Mouse (Mus musculus) T-helper 2 cell (primary cell): ENCODE results near the gene Mak.

Experiments
- in situ Hi-C: fragments of 300-600 bp; cut with MboI, MseI; formaldehyde crosslinking; loops from one replicate; pipeline ENCODE4 v1.15.1; 2025; ENCODE audit warnings: high pct_unique_total_duplicates

Mak gene

DNA sequence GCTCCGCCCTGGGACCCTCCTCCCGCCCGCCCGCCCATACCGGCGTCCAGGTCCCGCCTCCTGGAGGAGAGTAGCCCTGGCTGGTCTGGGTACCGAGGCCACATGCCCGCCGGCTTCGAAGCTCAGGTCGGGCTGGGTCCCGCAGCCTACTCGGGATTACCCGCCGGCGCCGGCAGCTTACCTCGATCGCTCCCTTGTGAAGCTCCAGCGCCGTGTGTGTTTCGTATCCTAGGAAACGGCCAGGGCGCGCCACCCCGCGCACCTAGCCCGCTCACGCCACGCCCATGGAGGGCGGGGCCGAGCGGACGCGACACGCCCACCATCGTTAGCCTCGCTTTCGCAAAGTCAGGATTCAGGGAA is at the start of gene Mak:
Gene Mak (minus strand): TSS at position 286 of the 360 bp plus-strand sequence.
- in situ Hi-C loops: no loop called here

DNA sequence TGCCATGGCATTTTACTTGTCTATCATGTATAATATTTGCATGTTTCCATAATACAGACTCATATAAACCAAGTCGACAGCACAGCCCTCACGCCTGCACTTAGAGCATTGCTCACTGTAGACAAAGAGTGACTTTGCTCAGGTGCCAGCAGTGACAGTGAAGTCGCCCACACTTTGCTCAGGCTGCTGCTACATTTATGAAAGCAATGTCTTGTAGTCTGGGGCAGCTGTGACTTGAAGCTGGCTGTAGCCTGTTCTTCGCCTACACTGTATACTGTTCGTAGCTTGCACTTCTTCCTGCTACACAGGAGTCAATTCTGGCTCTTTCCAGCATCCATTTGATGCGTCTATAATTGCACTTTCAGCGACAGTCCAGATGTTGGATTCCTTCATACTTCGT is 49.6 kb upstream of the Mak start:
- in situ Hi-C loops: no loop called here

DNA sequence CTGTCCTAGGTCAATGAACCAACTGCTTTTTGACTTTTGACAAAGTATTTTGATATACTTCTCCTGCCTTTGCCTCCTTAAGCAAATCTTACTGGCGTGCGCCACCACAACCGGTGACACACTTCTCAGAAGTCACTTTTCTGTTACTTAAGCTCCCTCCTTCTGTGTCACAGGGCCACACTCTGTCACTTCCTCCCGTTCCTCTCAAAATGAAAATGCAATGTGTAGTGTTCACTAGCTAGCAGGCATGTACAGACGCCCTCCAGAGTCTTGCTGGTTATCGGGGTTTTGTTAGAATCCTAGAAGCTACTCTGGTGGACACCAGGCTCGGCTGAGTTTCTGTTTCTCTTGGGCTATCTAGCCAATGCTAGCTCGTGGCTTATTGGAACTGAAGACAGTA is 48.8 kb upstream of the Mak start:
- in situ Hi-C loops: no loop called here

GRCm38 (mm10) chr13:41123666-41124225 is 44.2 kb upstream of the Mak start:
- in situ Hi-C loops: no loop called here

DNA sequence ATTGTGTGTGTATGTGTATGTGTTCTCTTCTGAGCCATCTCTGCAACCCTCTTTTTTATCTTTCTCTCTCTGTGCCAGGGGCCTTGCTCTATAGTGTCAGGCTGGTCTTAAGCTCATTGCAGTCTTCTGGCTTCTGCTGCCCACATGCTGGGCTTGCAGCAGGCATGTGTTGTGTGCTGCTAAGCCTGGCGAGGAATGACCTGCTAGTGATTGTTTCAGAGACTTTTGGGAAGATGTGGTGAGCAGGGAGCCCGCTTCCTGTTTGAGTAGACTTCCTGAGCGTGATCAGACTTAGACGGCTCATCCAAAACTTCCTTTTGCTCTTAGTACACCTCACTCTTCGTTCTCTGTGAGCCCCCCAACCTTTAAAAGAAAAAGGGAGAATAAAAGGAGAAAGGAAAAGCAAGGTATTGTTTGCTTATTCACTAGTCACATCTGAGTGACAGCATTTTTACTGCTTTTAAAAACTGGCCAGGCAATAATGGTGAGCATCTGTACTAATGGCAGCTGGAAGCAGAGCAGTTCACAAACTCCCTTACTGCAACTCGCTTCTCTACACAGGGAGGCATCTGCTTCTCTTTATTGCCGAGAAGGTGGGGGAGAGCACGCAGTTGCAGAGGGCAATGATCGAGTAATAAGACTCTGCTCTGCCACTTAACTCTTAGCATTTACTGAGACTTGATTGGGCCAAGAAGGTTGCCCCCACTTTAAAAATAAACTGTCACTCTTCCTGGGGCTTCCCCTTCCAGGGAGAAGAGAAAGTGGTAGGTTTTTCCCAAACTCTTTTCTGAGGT is 39.8 kb upstream of the Mak start:
- in situ Hi-C loops: no loop called here

- in situ Hi-C loops: no loop called here
These were observed 34.4 kb upstream of the Mak start, which contains the start of gene Sycp2l for GRCm38 (mm10) chr13:41113940-41114339. TSS of gene Sycp2l (plus strand) at chr13:41114307.

DNA sequence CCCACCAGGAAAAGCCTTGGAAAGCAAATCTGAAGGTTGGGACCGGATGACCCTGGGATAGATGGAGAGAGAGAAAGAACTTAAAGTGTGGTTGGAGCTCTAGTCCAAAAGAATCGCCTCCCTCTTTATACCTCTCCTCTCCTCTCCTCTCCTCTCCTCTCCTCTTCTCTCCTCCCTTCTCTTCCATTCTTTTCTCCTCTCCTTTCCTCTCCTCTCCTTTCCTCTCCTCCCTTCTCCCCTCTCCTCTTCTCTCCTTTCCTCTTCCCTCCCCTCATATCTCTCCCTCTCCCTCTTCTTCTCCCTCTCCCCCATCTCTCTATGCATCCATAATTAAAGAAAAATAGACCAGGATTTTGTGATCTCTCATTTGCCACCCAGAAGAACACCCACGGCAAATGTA is 31.4 kb upstream of the Mak start, which contains the start of gene Gcm2:
Gene Gcm2 (minus strand): TSS at position 101 of the 400 bp plus-strand sequence.
- in situ Hi-C loops: no loop called here

DNA sequence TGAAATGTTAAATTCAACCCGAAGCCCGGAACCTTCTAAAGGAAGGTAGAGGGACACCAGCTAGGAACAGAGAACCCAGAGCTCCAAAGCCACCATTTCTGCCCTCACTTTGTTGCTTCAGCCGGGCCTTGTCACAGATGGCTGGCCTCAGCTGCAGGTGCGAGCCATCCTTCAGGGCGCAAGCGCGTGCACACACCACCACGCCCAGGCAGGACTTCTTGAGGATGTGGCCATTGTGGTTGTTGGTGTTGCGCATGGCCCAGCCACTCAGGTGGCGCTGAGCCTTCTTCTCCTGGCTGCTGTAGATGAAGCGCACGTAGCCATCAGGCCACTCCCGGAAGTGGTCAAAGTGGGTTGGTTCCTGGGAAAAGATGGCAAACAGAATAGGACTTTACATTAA is 26.0 kb upstream of the Mak start:
- in situ Hi-C loops: no loop called here

DNA sequence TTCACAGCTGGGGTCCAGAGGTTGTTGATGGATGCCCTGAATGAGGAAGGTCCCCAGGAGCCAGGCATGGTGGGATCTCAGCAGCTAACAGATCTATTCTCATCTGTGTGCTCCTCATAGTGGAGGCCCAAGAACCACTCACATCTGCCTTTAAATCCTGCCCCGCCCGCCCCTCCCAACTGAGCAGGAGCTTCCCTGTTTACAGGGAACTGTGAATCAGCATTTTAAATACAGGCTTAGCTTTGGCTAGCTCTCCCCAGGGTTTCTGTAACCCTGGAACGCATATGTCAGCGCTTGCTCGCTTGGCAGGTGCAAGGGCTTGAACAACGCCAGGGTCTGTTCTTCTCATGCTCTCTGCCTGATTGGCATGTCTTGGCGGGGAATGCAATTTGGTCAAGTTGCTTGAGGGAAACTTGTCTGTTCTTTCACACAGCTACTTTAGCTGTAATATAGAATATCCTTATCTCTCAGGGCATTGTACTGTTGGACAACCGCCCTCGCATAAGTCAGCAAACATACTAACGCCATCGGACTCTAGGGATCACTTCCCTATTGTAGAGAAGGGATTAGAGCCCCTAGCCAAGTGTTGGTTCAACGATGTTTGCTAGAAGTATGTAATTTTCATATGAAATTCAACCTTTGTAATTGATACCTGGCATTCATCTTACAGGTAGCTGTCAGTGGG is 24.5 kb upstream of the Mak start:
- in situ Hi-C loops: no loop called here

- in situ Hi-C loops: no loop called here
These were observed 20.5 kb upstream of the Mak start for GRCm38 (mm10) chr13:41100031-41100430.

DNA sequence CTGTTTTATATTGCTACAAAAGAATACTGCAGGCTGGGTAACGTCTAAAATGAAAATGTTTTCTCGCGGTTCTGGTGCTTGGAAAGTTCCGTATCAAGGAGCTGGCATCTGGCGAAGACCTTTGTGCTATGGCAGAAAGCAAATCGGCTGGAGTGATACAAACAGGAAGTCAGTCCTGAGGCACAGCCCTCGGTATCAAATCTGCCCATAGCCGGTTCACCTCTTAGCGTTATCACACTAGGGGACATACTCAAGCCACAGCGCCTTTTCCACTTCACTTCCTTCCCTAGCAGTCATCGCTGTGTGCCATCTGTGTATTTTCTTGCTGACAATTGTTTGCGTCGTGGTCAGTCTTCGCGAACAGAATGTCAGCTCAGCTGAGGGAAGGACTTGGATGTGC is 18.8 kb upstream of the Mak start:
- in situ Hi-C loops: no loop called here

- in situ Hi-C loops: no loop called here
These were observed 18.0 kb upstream of the Mak start for GRCm38 (mm10) chr13:41097324-41098058.

DNA sequence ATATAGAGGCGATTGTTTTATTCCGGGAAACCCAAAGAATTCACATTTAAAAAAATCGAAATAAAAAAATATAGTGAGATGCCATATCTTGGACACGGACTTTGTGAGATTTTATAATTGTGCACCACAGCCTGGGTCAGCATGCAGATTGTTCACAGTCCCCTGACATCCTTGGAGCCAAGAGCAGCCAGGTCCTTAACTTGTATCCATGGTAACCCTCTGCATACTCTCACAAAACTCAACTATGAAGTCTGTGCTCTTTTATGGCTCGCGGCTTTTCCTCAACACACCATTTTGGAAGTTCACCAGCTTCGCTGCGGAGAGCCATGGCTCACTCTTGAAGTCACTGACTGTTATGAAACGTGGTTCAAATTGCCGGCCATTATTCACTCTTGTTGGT is 14.7 kb upstream of the Mak start:
- in situ Hi-C loops: no loop called here

GRCm38 (mm10) chr13:41091271-41091670 is 11.8 kb upstream of the Mak start:
- in situ Hi-C loops: no loop called here

DNA sequence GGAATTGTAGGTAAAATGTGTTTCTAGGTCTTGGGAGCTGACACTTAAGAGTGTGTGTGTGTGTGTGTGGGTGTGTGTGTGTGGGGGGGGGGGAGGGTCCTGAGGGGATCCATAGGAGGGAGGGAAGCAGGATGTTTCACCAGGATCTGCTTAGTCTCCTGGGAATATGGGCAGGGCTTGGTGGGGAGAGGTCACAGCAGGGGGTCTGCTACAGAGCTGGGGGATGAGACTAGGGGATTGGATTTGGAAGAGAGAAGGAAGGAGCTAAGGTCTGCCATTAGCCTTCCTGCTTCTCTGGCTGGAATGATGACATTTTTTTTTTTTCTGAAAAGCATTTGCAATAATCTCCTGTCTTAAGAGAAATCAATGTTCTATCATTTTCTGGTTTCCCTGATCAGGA is 9.2 kb upstream of the Mak start:
- in situ Hi-C loops: loop anchor here (5.0 kb wide), 1 partner anchor 154 kb away; no protein-coding TSS in a partner anchor

DNA sequence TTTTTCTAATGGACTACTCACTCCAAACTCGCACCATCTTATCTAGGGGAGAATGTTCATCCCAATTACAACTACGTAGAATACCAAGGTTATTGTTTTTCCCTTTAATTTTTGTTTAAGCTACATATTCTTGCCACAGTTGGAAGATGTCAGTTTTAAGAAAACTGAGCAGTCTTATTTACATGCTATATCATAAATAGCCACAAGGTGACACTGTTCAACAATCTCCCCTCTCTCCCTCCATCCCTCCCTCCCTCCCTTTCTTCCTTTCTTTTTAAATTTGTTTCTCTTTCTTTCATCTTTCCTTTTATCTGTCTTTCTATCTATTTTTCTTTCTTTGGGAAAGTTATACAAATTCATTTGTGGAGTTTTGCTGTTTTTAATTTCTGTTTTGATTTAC is 5.6 kb upstream of the Mak start:
- in situ Hi-C loops: loop anchor here (5.0 kb wide), 1 partner anchor 157 kb away; no protein-coding TSS in a partner anchor

GRCm38 (mm10) chr13:41084521-41084920 is 5.0 kb upstream of the Mak start:
- in situ Hi-C loops: no loop called here

DNA sequence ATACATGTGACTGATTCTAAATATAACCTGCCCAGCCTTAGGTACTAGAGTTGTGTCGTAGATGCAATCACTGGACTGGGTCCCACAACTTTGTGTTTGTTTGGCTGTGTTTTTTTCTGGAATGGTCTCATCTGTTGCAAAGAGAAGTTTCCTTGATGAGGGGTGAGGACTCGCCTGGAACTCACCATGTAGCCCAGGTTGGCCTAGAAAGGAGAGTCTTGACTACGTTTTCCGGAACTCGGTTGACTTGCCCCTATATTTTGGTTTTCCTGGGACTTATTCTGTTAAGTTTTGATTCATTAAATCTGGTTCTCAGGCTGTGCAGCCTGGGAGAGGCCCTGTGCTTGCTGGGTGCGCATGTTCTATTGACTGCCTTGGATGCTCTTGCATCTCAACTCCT is 1.2 kb upstream of the Mak start:
- in situ Hi-C loops: no loop called here

DNA sequence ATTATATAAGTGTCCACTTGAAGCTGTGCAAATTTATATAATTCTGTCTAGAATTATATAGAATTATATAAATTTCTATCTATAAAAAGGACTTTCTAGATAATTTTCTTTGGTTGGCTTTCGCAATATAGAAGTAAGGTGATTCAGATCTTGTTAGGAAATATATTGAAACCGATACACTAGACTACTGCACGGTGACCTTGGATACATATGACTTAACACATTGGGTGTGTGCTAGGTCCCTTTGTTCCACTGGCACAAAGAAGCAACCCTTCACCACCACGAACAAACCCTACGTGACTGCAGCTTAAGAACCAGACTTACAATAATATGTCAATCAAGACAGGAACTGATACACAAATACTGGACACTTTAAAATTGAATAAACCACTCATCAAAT is 353 bp upstream of the Mak start:
- in situ Hi-C loops: no loop called here

DNA sequence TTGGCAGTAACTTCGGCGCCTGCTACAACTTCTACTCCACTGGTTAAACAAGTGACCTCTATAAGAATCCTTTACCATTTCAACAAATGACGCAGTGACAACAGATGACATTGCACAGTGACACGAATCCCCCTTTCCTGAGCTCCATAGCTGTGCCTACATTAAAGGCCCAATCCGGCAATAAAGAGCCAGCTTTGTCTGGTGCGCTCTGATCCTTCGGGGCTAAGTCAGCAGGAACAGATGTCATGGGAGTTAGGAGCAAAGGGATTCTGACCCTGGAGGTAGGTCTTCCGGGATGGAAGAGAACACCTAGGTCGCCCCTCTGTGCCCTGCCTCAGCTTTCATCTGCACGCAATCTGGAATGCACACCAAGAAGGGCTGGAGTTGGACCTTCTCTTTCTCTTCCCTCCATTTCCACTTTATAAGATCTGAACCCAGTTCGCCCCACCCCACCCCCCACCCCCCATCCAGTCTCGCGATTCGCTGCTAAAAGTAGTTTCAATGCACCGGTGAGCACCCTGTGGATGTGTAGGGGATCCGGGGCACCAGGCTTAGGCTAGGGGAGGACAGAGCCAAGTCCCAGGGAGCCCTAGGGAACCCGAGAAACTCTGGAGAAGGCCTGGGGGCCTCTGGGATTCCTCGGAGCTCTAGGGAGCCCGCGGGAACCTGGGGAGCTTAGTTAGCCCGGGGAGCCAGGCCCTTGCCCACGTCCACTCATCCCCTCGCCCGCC is 651 bp downstream of the Mak start:
- in situ Hi-C loops: no loop called here

DNA sequence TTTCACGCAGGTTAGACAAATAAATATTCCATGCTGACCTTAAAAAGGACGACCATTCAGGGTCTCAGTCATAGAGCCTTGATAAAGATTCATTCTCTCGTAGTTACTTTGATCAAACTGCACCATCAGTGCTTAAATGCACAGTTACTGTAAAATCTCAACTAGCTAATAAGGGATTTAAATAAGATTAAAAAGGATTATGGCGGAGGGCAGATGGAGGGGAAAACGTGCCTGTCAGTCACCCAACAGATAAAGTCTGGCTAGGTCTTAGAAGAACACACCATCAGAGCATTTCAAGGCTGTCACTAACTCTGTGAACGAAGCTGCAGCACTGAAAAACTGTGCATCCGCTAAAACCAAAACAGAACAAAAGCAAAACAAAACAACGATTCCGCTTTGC is 1.6 kb downstream of the Mak start:
- in situ Hi-C loops: no loop called here
